Mouse (Mus musculus) heart, adult 2 months (tissue): ENCODE measurements around the gene Scarb1.

ENCODE experiments used
- CTCF ChIP-seq: fragments of 200-600 bp; IDR thresholded peaks from 2 replicates; pipeline ENCODE4 v1.8.1; 2022; ENCODE audit warnings: antibody characterized with exemption, mild to moderate bottlenecking, moderate library complexity
- EP300 ChIP-seq: fragments of 200-500 bp; IDR thresholded peaks from 2 replicates; pipeline ENCODE4 v1.6.1; 2011; ENCODE audit warnings: low read depth, low read length, control low read depth; ENCODE audit not compliant: insufficient read depth
- POLR2A ChIP-seq: fragments of 200-500 bp; IDR thresholded peaks from 2 replicates; pipeline ENCODE4 v1.6.1; 2011; ENCODE audit warnings: mild to moderate bottlenecking, low read depth, low read length, control low read depth; ENCODE audit not compliant: insufficient read depth

- TF ChIP-seq POLR2A (no peak), CTCF (no peak), EP300 (no peak)
Measured at GRCm38 (mm10) chr5:125315110-125315509, 25.8 kb downstream of the Scarb1 start.
